Mouse (Mus musculus): ENCODE measurements around the gene Syt17.

The Syt17 gene

DNA sequence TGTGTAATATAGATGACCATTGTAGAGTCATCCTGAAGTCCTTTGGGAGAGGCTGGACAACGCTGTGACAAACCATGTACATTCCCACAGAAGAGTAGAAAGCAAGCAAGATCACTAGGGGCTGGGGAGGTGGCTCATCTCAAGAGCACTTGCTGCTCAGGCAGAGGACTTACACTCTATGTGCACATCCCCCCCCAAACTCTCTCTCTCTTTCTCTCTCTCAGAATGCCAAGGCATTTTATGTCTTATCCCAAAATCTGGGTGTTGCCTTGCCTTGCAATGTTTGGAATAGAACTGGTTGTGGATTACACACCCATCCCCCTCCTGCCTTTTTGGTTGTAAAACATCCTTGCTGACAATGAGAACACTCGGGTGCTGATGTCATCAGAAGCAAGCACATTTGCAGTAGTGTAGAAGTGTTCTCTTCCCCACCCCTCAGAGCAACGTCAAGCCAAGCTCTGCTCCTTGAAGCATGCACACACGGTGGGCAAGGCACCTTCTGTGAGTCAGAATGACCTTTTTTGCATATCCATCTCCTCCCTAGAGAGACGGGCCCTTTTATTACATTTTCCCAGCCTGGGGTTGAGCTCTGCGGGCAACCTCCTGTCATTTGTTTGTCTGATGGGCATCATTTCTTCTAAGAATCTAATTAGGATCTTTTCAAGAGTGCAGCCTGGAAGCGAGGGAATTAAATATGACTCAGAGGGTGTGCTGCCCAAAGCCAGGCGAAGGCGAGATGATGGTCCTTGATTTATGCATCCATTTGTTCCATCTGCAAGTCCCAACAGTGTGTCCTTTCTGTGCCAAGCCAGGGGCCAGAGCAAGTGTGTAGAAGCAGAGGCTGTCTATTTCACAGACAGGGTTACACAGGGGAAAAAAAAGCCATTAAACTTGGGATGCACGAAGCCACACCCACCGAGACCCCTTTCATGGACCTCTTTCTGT is 15.1 kb upstream of the Syt17 start:
- no peak for DNase-seq (ENCODE audit: low spot score)

GRCm38 (mm10) chr7:118461400-118462136 is 13.5 kb upstream of the Syt17 start:
- DNase-seq (ENCODE audit: low spot score) = no peak

DNA sequence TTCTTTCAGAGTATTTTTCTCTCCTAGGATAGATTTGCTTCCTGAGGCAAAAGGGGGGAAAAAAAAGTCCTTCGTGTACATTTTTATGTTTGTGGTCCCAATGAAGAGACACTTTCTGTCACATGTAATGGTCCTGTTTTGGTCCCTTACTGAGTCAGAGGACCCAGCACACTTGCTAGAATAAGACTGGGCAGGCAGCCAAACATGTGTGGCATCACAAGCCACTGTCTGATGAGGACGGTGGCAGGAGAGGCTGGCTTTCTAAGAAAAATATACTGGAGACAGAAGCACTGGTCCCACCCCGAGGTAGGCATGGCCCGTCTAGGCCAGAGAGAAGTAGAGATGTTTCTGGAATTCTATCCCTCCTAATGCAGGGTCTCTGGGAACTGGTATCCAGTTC is 5.7 kb upstream of the Syt17 start:
- DNase-seq (ENCODE audit: low spot score) = no peak

- no peak for DNase-seq (ENCODE audit: low spot score)
These were observed 4.9 kb upstream of the Syt17 start for GRCm38 (mm10) chr7:118452940-118453339.

GRCm38 (mm10) chr7:118447291-118448133 is 510 bp downstream of the Syt17 start:
- DNase-seq (ENCODE audit: low spot score) = no peak

- DNase-seq (ENCODE audit: low spot score) = no peak
These were observed 4.0 kb downstream of the Syt17 start for GRCm38 (mm10) chr7:118443895-118444485.

DNA sequence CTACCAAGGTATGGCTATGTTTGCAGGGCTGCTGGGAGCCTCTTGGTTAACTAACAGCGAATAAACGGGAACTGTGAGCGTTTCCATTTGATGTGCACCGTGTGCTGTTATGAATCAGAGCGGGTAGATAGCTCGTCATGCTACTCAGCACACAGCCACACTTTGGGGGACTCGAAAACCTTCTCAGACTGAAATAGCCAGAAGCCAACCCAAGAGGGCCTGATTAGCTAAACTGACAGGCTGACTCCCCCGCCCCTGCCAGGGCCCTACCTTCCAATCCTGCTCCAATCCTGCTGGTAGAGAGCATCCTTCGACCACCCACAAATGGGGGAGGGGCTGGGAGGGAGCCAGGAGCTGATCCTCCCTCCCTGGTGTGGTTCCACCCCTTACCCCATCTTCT is 4.7 kb downstream of the Syt17 start:
- no peak for DNase-seq (ENCODE audit: low spot score)

DNA sequence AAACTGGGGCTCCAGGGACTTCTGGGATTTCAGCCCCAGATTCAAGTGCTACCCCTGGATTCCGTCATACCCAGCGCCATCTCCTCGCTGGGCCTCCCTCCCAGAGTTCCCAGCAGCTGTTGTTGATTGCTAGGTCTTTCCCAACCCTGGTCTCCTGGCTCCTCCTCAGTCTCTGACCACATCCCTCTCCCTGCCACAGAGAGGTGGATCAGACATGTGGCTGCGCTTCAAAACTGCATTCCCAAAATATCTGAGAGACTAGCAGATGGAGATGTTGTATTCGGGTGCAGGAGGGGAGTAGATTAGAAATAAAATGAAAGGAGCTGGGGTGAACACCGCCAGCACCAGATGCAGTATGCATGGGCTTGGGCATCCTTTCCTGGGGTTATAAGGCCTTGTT is 6.5 kb downstream of the Syt17 start:
- DNase-seq (ENCODE audit: low spot score) = no peak

DNA sequence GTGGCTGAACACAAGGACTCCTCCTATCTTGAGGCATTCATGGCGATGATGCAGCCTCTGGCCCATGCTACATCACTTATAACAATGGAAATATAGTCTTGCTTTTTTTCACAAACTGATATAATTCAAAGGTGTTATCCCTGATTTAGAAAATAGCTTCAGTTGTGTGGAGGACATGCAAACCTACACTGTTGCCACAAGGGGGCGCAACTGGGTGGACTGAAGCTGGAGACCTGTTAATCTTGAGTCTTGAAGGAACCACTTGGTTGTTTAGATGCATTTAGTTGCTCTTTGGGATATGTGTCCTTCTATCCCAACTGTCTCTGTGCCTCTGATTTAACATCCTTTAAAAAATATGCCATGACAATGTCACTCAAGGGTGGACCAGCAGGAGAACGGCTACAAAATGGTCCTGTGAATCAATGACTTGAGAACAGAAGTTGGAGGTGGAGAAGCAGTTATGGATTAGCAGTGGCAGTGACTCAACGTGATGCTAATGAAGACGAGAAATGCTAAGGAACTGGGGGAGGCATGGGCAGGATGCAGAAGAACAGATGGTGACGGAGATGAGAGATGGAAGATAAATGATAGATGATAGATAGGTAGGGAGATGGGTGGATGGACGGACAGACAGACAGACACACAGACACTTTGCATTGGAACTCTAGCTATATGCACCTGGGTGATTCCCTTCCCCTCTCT is 10.8 kb downstream of the Syt17 start:
- DNase-seq (ENCODE audit: low spot score) = no peak

DNA sequence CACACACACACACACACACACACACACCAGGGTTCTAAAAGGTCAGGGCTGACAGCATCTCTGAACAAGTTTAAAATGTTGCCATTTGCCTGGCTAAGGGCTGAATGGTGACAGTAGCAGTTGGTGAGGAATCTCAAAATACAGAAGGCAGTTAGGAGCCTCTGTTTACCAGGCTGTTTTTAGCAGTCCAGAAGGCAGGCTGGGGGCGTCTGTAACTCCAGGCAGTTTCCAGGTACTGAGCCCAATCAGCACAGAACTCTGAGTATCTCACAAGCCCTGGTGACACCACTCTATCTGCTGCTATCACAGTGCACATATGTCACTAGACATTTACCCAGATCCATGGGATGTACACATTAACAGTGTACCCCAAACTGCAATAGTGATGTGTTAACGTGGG is 19.1 kb downstream of the Syt17 start:
- peak; percentile 70 for DNase-seq (ENCODE audit: low spot score)

GRCm38 (mm10) chr7:118419491-118420180 is 28.4 kb downstream of the Syt17 start:
- no peak for DNase-seq (ENCODE audit: low spot score)

DNA sequence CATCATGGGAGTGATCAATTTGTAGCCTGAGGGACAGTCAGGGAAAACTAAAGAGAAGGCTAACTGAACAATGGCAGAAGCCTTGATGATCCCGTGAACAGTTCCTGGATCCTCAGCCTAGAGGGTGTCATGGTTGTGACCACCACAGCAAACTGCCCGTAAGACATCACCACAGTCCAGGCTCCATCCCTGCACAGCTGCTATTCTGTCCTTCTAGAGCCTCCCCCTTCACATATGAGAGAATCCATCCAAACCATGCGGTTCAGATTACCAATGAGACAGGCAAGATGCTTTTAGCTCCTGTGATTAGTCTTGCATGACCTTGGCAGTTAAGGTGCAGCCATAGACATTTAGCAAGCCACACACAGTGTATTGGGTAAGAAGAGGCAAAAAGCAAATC is 33.8 kb downstream of the Syt17 start:
- no peak for DNase-seq (ENCODE audit: low spot score)

- DNase-seq (ENCODE audit: low spot score) = no peak
These were observed 36.1 kb downstream of the Syt17 start for GRCm38 (mm10) chr7:118411877-118412276.

DNA sequence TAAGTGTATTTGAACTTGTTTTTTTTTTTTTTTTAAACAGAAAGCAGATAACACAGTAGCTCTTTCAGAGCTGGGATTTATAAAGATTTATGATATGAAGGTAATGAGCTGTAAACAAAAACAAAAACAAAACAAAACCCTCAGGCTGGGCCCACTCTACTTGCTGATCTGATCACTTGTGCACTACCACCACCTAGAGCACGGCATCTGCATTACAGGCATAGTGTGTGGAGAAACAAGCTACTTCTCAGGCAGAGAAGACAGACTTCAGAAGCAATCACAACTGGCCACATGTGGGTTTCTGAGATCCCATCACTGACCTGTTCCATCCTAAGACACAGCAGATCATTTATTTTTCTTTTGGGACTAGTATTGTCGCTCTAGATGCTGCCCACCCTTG is 38.6 kb downstream of the Syt17 start:
- no peak for DNase-seq (ENCODE audit: low spot score)

- no peak for DNase-seq (ENCODE audit: low spot score)
These were observed 42.8 kb downstream of the Syt17 start for GRCm38 (mm10) chr7:118405251-118405650.

DNA sequence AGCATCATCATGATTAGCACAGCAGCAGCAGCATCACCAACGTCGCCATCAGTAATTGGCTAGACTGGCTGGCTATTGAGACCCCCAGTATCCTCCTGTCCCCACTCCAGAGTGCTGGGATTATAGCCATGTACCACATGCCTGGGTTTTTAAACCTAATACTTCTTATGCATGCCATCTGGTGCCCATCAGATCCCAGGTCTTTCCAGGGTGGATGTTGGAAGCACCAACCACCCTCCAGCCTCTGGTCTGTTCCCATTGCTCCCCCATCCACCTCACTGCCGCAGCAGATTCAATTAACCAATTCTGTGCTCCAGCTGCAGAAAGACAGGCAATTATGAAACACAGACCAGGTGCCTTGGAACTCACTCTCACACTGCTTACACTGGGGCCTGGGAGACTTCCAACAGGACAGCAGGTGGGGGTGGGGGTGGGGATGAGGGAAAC is 45.4 kb downstream of the Syt17 start:
- DNase-seq (ENCODE audit: low spot score) = no peak

GRCm38 (mm10) chr7:118401949-118402348 is 46.1 kb downstream of the Syt17 start:
- DNase-seq (ENCODE audit: low spot score) = no peak

DNA sequence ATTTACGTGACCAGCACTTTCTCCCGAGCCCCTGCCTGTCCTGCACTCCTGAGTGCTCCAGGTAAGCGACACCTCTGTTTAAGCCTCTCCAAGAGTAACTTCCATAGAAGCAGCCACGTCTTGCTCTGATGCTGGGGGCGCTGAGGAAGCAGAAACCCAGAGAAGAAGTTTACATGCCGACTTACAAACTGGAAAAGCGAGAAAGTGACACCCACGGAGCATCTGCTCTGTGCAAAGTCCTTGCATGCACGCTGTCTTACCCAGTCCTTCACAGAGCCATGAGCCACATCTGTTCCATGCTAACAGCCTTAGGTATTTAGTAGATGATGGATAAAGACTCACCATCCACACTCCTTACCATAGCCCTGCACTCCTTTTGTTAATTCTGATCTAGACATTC is 48.3 kb downstream of the Syt17 start:
- no peak for DNase-seq (ENCODE audit: low spot score)

GRCm38 (mm10) chr7:118390705-118391104 is 57.3 kb downstream of the Syt17 start:
- no peak for DNase-seq (ENCODE audit: low spot score)

- DNase-seq (ENCODE audit: low spot score) = no peak
These were observed 67.0 kb downstream of the Syt17 start for GRCm38 (mm10) chr7:118380996-118381395.

GRCm38 (mm10) chr7:118380056-118380455 is 68.0 kb downstream of the Syt17 start:
- DNase-seq (ENCODE audit: low spot score) = no peak

Data from layer of hippocampus, adult 9-10 months (tissue).